Mouse (Mus musculus): ENCODE results near the gene Kansl2. TPM values are rescaled to one million over a fixed set of nuclear protein-coding genes. Genes with fewer than 3 reads are reported as not detected.
A peak's percentile ranks its signal among the peaks of the same experiment; 100 is the strongest.

Kansl2 gene
- polyA plus RNA-seq, 1 experiment from 2014 or later: 94.3 TPM

DNA sequence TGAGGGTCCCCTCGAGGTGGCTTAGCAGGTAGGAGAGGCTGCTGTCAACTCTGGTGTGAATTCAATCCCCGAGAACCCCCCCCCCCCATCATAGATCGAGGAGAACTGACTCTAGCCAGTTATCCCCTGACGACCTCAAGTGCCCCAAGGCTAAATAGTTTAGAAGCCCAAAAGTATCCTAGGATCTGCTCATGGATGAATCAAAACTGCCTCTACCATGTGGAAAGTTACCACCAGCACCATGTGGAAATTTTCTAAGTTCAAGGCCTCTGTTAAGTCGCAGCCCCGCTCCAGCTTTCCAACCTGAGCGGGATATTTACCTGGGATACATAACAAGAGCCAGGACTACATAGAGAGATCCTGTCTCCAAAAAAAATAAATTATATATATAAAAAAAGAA lies 35.2 kb upstream of the Kansl2 start:
- H3K4me2 ChIP-seq (ENCODE audit: low read depth, low read length): peak overlapping the region; percentile 64
- no peaks in the 10 kb centered on the region for H3K9me3 ChIP-seq (ENCODE audit: control insufficient read depth, low read length)
- H3K36me3 ChIP-seq (ENCODE audit: control insufficient read depth, insufficient read depth, low read length): peaks cover 13% of the 10 kb centered on the region; the same call in 1 of the 2 replicates
- H3K27ac ChIP-seq (replicated peaks; ENCODE audit: low read depth, low read length): peak overlapping the region; percentile 96; the same call in 1 of the 2 replicates
- DNase-seq (ENCODE audit: low spot score) (no peak), ATAC-seq (ENCODE audit: low read depth) (no peak)
- WGBS: 62% methylated on average over 7 of the region's 7 CpGs
- peak overlapping the region; percentile 92 for H3K9ac ChIP-seq (ENCODE audit: low read depth, low read length)
- H3K4me3 ChIP-seq (ENCODE audit: low read depth, low read length): peak overlapping the region; percentile 97
- H3K27me3 ChIP-seq (replicated peaks; ENCODE audit: control insufficient read depth, insufficient read depth, low read length): no peaks in the 10 kb centered on the region
- peaks cover 18% of the 10 kb centered on the region for H3K4me1 ChIP-seq (ENCODE audit: control insufficient read depth, insufficient read depth, low read length)

DNA sequence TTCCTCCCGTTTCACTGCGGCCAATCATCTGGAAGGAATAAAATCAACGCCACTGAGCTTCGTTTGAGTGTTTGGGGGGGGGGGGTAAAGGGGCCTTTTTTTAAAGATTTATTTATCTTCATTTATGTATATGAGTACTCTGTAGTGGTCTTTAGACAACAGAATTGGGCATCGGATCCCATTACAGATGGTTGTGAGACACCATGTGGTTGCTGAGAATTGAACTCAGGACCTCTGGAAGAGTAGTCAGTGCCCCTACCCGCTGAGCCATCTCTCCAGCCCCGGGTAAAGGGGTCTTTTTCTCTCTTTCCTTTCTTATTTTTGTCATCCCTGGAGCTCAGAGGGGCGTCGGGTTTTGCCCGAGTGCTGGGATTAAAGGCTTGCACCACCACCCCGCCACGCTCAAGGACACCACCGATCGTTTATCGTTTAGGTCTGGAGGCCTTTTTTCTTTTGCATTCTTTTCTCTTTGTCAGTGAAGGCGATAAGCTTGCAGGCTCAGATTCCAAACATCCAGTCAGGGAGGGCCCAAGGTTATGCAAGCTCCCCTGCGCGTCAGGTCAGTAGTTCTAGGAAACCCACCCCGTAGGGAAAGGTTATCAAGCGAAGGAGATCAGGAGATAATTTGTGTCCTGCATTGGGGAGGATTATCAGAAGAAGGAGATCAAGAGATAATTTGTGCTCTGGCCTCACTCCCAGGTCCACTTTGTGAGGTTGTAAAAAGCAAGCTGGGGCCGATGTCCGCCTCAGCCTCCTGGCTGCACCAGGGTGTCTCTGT lies 34.4 kb upstream of the Kansl2 start:
- Histone ChIP-seq H3K36me3 (ENCODE audit: control insufficient read depth, insufficient read depth, low read length) (peaks cover 17% of the 10 kb centered on the region), H3K27ac (replicated peaks; ENCODE audit: low read depth, low read length) (peak overlapping the region; percentile 96), H3K4me1 (ENCODE audit: control insufficient read depth, insufficient read depth, low read length) (peaks cover 18% of the 10 kb centered on the region), H3K4me2 (ENCODE audit: low read depth, low read length) (peak overlapping the region; percentile 64), H3K9ac (ENCODE audit: low read depth, low read length) (peak overlapping the region; percentile 92), H3K4me3 (ENCODE audit: low read depth, low read length) (peak overlapping the region; percentile 97), H3K27me3 (replicated peaks; ENCODE audit: control insufficient read depth, insufficient read depth, low read length) (no peaks in the 10 kb centered on the region), H3K9me3 (ENCODE audit: control insufficient read depth, low read length) (no peaks in the 10 kb centered on the region)
- ATAC-seq (ENCODE audit: low read depth): no peak
- WGBS: 6% methylated on average over 22 of the region's 22 CpGs
- DNase-seq (ENCODE audit: low spot score): peak; percentile 14

GRCm38 (mm10) chr15:98567278-98568134 lies 33.4 kb upstream of the Kansl2 start:
- under 1% methylated on average over 62 of the region's 88 CpGs for WGBS
- peak; percentile 99 for DNase-seq (ENCODE audit: low spot score)

DNA sequence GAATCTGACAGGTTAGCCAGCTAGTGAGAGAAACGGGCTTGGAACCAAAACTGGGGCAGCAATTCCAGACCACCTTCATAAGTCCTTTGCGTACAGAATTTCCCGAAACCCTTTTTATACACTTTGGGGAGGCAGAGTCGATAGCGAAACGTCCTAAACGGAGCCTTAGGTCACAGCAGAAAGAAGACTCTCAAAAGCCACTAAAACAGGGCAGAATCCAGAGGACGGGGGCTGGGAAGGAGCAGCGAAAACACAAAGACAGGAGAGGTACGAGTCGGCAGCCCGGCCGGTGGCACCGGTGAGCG lies 32.9 kb upstream of the Kansl2 start:
- ATAC-seq (ENCODE audit: low read depth): no peak
- H3K9me3 ChIP-seq (ENCODE audit: control insufficient read depth, low read length): no peaks in the 10 kb centered on the region
- H3K4me1 ChIP-seq (ENCODE audit: control insufficient read depth, insufficient read depth, low read length): peaks cover 18% of the 10 kb centered on the region
- peak overlapping the region; percentile 98 for H3K27ac ChIP-seq (replicated peaks; ENCODE audit: low read depth, low read length)
- H3K4me3 ChIP-seq (ENCODE audit: low read depth, low read length): peak overlapping the region; percentile 97
- no peaks in the 10 kb centered on the region for H3K27me3 ChIP-seq (replicated peaks; ENCODE audit: control insufficient read depth, insufficient read depth, low read length)
- 2% methylated on average over 15 of the region's 15 CpGs for WGBS
- H3K9ac ChIP-seq (ENCODE audit: low read depth, low read length): peak overlapping the region; percentile 93
- peak overlapping the region; percentile 90 for H3K4me2 ChIP-seq (ENCODE audit: low read depth, low read length)
- peaks cover 29% of the 10 kb centered on the region for H3K36me3 ChIP-seq (ENCODE audit: control insufficient read depth, insufficient read depth, low read length)
- no peak for DNase-seq (ENCODE audit: low spot score)

More at GRCm38 (mm10) chr15:98567278-98568134, 33.4 kb upstream of the Kansl2 start:
- H3K9ac ChIP-seq (ENCODE audit: low read depth, low read length): peak overlapping the region; percentile 93
- H3K4me3 ChIP-seq (ENCODE audit: low read depth, low read length): peak overlapping the region; percentile 97
- peaks cover 27% of the 10 kb centered on the region for H3K36me3 ChIP-seq (ENCODE audit: control insufficient read depth, insufficient read depth, low read length)
- H3K27ac ChIP-seq (replicated peaks; ENCODE audit: low read depth, low read length): peak overlapping the region; percentile 98
- no peaks in the 10 kb centered on the region for H3K27me3 ChIP-seq (replicated peaks; ENCODE audit: control insufficient read depth, insufficient read depth, low read length)
- H3K4me1 ChIP-seq (ENCODE audit: control insufficient read depth, insufficient read depth, low read length): peaks cover 18% of the 10 kb centered on the region
- H3K9me3 ChIP-seq (ENCODE audit: control insufficient read depth, low read length): no peaks in the 10 kb centered on the region
- peak; percentile 96 for ATAC-seq (ENCODE audit: low read depth)
- H3K4me2 ChIP-seq (ENCODE audit: low read depth, low read length): peak overlapping the region; percentile 90

DNA sequence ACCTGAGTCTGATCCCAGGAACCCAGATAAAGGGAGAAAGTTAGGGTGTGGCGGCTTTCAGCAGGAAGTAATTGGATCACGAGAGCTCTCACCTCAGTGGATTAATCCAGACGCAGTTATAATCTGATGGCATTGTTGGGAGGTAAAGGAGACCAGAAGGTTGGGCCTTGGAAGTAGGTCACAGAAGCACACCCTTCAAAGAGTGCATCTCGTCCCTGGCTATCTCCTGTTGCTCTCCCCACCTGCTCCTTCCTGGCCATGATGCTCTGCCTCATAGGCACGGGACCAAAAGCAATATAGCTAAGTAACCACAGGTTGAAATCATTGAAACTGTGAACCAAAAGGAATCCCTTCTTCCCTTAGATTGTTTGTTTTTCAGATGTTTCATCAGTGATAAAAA lies 23.1 kb upstream of the Kansl2 start:
- H3K9ac ChIP-seq (ENCODE audit: low read depth, low read length): no peak overlapping the region
- H3K27me3 ChIP-seq (replicated peaks; ENCODE audit: control insufficient read depth, insufficient read depth, low read length): no peaks in the 10 kb centered on the region
- DNase-seq (ENCODE audit: low spot score) (no peak), ATAC-seq (ENCODE audit: low read depth) (no peak)
- H3K36me3 ChIP-seq (ENCODE audit: control insufficient read depth, insufficient read depth, low read length): peaks cover 78% of the 10 kb centered on the region
- 87% methylated on average over 5 of the region's 5 CpGs for WGBS
- H3K9me3 ChIP-seq (ENCODE audit: control insufficient read depth, low read length): no peaks in the 10 kb centered on the region
- no peaks in the 10 kb centered on the region for H3K4me1 ChIP-seq (ENCODE audit: control insufficient read depth, insufficient read depth, low read length)
- no peak overlapping the region for H3K4me3 ChIP-seq (ENCODE audit: low read depth, low read length)
- H3K4me2 ChIP-seq (ENCODE audit: low read depth, low read length): no peak overlapping the region
- H3K27ac ChIP-seq (replicated peaks; ENCODE audit: low read depth, low read length): no peak overlapping the region

GRCm38 (mm10) chr15:98555881-98556280 lies 21.8 kb upstream of the Kansl2 start:
- no peak for ATAC-seq (ENCODE audit: low read depth)
- no peak overlapping the region for H3K9ac ChIP-seq (ENCODE audit: low read depth, low read length)
- no peaks in the 10 kb centered on the region for H3K4me1 ChIP-seq (ENCODE audit: control insufficient read depth, insufficient read depth, low read length)
- no peak overlapping the region for H3K27ac ChIP-seq (replicated peaks; ENCODE audit: low read depth, low read length)
- no peaks in the 10 kb centered on the region for H3K9me3 ChIP-seq (ENCODE audit: control insufficient read depth, low read length)
- H3K4me2 ChIP-seq (ENCODE audit: low read depth, low read length): no peak overlapping the region
- peaks cover 86% of the 10 kb centered on the region for H3K36me3 ChIP-seq (ENCODE audit: control insufficient read depth, insufficient read depth, low read length)
- no peaks in the 10 kb centered on the region for H3K27me3 ChIP-seq (replicated peaks; ENCODE audit: control insufficient read depth, insufficient read depth, low read length)
- no peak overlapping the region for H3K4me3 ChIP-seq (ENCODE audit: low read depth, low read length)
- 92% methylated on average over 4 of the region's 4 CpGs for WGBS
- no peak for DNase-seq (ENCODE audit: low spot score)

- Histone ChIP-seq H3K27ac (replicated peaks; ENCODE audit: low read depth, low read length) (no peak overlapping the region), H3K27me3 (replicated peaks; ENCODE audit: control insufficient read depth, insufficient read depth, low read length) (no peaks in the 10 kb centered on the region), H3K4me1 (ENCODE audit: control insufficient read depth, insufficient read depth, low read length) (no peaks in the 10 kb centered on the region), H3K36me3 (ENCODE audit: control insufficient read depth, insufficient read depth, low read length) (peaks cover 87% of the 10 kb centered on the region), H3K4me3 (ENCODE audit: low read depth, low read length) (no peak overlapping the region), H3K4me2 (ENCODE audit: low read depth, low read length) (no peak overlapping the region), H3K9ac (ENCODE audit: low read depth, low read length) (no peak overlapping the region), H3K9me3 (ENCODE audit: control insufficient read depth, low read length) (no peaks in the 10 kb centered on the region)
- DNase-seq (ENCODE audit: low spot score) (no peak), ATAC-seq (ENCODE audit: low read depth) (no peak)
- 95% methylated on average over 2 of the region's 2 CpGs for WGBS
These were observed 18.7 kb upstream of the Kansl2 start for GRCm38 (mm10) chr15:98552758-98553157.

- DNase-seq (ENCODE audit: low spot score) (no peak), ATAC-seq (ENCODE audit: low read depth) (no peak)
- 88% methylated on average over 5 of the region's 5 CpGs for WGBS
- H3K4me2 ChIP-seq (ENCODE audit: low read depth, low read length): no peak overlapping the region
- H3K27ac ChIP-seq (replicated peaks; ENCODE audit: low read depth, low read length): no peak overlapping the region
- no peaks in the 10 kb centered on the region for H3K27me3 ChIP-seq (replicated peaks; ENCODE audit: control insufficient read depth, insufficient read depth, low read length)
- no peak overlapping the region for H3K9ac ChIP-seq (ENCODE audit: low read depth, low read length)
- no peaks in the 10 kb centered on the region for H3K4me1 ChIP-seq (ENCODE audit: control insufficient read depth, insufficient read depth, low read length)
- H3K4me3 ChIP-seq (ENCODE audit: low read depth, low read length): no peak overlapping the region
- H3K9me3 ChIP-seq (ENCODE audit: control insufficient read depth, low read length): no peaks in the 10 kb centered on the region
- peaks cover 94% of the 10 kb centered on the region for H3K36me3 ChIP-seq (ENCODE audit: control insufficient read depth, insufficient read depth, low read length)
These were observed 12.8 kb upstream of the Kansl2 start for GRCm38 (mm10) chr15:98546843-98547242.

Data from embryonic facial prominence, embryonic 14.5 days (tissue).